Mouse (Mus musculus): Measurements from ENCODE around the gene Olfr204. TPM values are rescaled to one million over a fixed set of nuclear protein-coding genes. Genes with fewer than 3 reads are reported as not detected.
"Not testable (repeated sequence)": the region's sequence is repeated elsewhere in the genome, so short reads cannot be mapped to it uniquely, and the experiment has no call there.

Gene Olfr204
- total and polyA plus RNA-seq, 2 experiments from 2014 or later = not detected

DNA sequence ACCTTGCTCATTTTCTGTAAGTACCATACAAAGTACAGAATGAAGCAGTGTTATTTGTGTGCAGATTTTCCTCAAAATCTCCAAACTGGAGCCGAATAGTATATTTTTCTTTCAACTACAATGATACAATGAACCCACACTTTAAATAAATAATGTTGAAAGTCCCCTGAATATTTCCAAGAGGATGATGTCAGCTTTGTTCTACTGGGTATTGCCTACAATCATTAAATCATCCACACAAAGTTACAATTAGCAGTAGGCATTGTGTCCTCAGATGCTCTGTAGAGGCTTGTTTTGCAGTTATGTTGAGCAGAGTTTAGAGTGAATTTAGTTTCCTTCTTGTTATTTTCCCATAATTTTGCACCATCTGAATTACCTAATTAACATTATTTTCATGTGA is 31.4 kb downstream of the Olfr204 start, which contains the start of gene Olfr202:
Olfr202 (minus strand) TSS at position 101 of the 400 bp plus-strand sequence.
- ATAC-seq (ENCODE audit: low FRiP score) (no peak), DNase-seq (ENCODE audit: low spot score) (no peak)
- no peak for TF ChIP-seq CTCF (IDR thresholded peaks at IDR 0.05)
- 81% methylated on average over 1 of the region's 1 CpGs for WGBS
- Histone ChIP-seq H3K9ac (replicated peaks; ENCODE audit: low read length, poor library complexity, severe bottlenecking) (no peak within 1 kb of the TSS), H3K4me3 (ENCODE audit: low read depth, low read length) (no peak within 1 kb of the TSS), H3K36me3 (ENCODE audit: insufficient read depth, low read length) (no peaks in the 10 kb centered on the region), H3K27ac (ENCODE audit: low read depth, low read length) (no peak within 1 kb of the TSS), H3K27me3 (ENCODE audit: insufficient read depth, low read length) (no peaks in the 10 kb centered on the region), H3K4me1 (ENCODE audit: insufficient read depth, low read length) (no peaks in the 10 kb centered on the region), H3K4me2 (ENCODE audit: low read depth, low read length, poor library complexity, severe bottlenecking) (no peak within 1 kb of the TSS), H3K9me3 (ENCODE audit: low read length) (no peaks in the 10 kb centered on the region)

DNA sequence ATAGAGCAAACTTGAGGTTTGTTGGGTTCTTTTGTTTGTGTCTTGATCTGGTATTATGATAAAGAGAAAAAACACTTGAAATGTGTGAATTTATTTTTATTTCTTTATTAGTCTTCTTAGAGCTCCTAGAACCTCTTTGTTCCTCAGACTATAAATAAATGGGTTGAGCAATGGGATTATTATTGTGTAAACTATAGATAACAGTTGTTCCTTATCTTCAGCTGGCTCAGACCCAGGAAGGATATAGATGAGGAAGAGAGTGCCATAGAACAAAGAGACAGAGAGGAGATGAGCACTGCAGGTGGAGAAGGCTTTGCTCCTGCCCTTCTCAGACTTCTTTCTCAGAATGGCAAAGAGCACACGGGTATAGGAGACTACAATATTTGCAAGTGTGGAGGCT is 34.6 kb downstream of the Olfr204 start:
- 88% methylated on average over 1 of the region's 1 CpGs for WGBS
- DNase-seq (ENCODE audit: low spot score) = no peak
- H3K4me1 ChIP-seq (ENCODE audit: insufficient read depth, low read length) = no peaks in the 10 kb centered on the region

DNA sequence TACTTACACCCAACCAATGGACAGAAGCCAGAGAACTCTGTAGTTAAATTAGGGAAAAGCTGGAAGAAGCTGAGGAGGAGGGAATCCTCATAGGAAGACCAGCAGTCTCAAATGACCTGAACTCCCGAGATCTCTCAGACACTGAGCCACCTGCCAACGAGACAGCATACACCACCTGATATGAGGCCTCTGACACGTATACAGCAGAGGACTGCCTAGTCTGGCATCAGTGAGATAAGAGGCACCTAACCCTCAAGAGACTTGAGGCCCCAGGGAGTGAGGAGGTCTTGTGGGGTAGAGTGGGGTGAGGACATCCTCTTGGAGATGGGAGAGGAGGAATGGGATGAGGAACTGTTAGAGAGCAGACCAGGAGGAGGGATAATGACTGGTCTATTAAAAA is 37.5 kb downstream of the Olfr204 start:
- H3K4me1 ChIP-seq (ENCODE audit: insufficient read depth, low read length) = no peaks in the 10 kb centered on the region
- H3K9ac ChIP-seq (replicated peaks; ENCODE audit: low read length, poor library complexity, severe bottlenecking) = no peak overlapping the region
- no peak overlapping the region for H3K27ac ChIP-seq (ENCODE audit: low read depth, low read length)
- ATAC-seq (ENCODE audit: low FRiP score) (no peak), DNase-seq (ENCODE audit: low spot score) (no peak)
- no peaks in the 10 kb centered on the region for H3K9me3 ChIP-seq (ENCODE audit: low read length)
- TF ChIP-seq CTCF (IDR thresholded peaks at IDR 0.05) = no peak
- H3K36me3 ChIP-seq (ENCODE audit: insufficient read depth, low read length) = no peaks in the 10 kb centered on the region
- WGBS = 79% methylated on average over 3 of the region's 3 CpGs
- no peaks in the 10 kb centered on the region for H3K27me3 ChIP-seq (ENCODE audit: insufficient read depth, low read length)
- H3K4me2 ChIP-seq (ENCODE audit: low read depth, low read length, poor library complexity, severe bottlenecking) = no peak overlapping the region
- no peak overlapping the region for H3K4me3 ChIP-seq (ENCODE audit: low read depth, low read length)

More for the DNA sequence above, 34.6 kb downstream of the Olfr204 start:
- H3K27ac ChIP-seq (ENCODE audit: low read depth, low read length) = no peak overlapping the region
- no peaks in the 10 kb centered on the region for H3K27me3 ChIP-seq (ENCODE audit: insufficient read depth, low read length)
- H3K9me3 ChIP-seq (ENCODE audit: low read length) = no peaks in the 10 kb centered on the region
- H3K36me3 ChIP-seq (ENCODE audit: insufficient read depth, low read length) = no peaks in the 10 kb centered on the region
- no peak for TF ChIP-seq CTCF (IDR thresholded peaks at IDR 0.05)
- ATAC-seq (ENCODE audit: low FRiP score) = no peak
- H3K4me2 ChIP-seq (ENCODE audit: low read depth, low read length, poor library complexity, severe bottlenecking) = no peak overlapping the region
- H3K4me3 ChIP-seq (ENCODE audit: low read depth, low read length) = no peak overlapping the region
- no peak overlapping the region for H3K9ac ChIP-seq (replicated peaks; ENCODE audit: low read length, poor library complexity, severe bottlenecking)

DNA sequence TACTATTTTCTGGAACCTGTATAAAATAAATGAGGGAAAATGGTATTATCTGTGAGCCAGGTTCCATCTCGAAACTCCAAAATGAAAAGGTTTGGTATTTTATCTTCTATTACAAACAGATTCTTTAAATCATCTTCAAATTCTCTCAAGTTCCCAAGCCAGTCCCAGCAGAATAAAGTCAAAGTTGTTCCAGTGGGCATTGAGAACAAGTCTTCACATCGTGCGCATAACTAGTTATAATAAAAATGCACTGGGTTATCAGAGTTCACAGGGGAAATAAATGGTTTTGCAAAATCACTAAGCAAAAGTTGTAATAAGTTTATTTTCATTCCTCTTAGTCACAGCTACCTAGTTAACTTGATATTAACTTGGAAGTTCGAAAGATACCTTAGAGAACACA is 45.5 kb downstream of the Olfr204 start, which contains the start of gene Olfr201:
Olfr201 (minus strand) TSS at position 101 of the 400 bp plus-strand sequence.
- not testable (repeated sequence) for H3K27me3 ChIP-seq (ENCODE audit: insufficient read depth, low read length); ATAC-seq (ENCODE audit: low FRiP score); H3K9ac ChIP-seq (replicated peaks; ENCODE audit: low read length, poor library complexity, severe bottlenecking); H3K4me2 ChIP-seq (ENCODE audit: low read depth, low read length, poor library complexity, severe bottlenecking); H3K4me3 ChIP-seq (ENCODE audit: low read depth, low read length); H3K27ac ChIP-seq (ENCODE audit: low read depth, low read length); H3K9me3 ChIP-seq (ENCODE audit: low read length); H3K36me3 ChIP-seq (ENCODE audit: insufficient read depth, low read length); DNase-seq (ENCODE audit: low spot score); H3K4me1 ChIP-seq (ENCODE audit: insufficient read depth, low read length)
- WGBS = 87% methylated on average over 4 of the region's 4 CpGs

DNA sequence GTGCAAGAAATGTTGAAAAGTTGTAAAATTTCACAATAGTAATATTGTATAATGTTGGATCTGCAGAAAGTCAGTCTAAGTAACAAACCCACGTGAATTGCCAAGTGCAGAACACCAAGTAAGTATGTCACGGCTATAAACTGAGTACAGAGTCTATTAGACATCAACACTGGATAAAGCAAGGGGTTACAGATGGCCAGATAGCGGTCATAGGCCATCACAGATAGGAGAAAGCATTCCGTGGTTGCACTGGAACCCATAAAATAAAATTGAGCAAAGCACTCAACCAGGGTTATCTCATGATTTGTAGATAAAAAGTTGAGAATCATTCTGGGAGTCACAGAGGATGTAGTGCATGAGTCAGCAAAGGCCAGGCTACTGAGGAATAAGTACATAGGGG is 49.0 kb downstream of the Olfr204 start:
- H3K4me3 ChIP-seq (ENCODE audit: low read depth, low read length); H3K4me2 ChIP-seq (ENCODE audit: low read depth, low read length, poor library complexity, severe bottlenecking); H3K9me3 ChIP-seq (ENCODE audit: low read length); H3K27me3 ChIP-seq (ENCODE audit: insufficient read depth, low read length); H3K9ac ChIP-seq (replicated peaks; ENCODE audit: low read length, poor library complexity, severe bottlenecking); DNase-seq (ENCODE audit: low spot score); ATAC-seq (ENCODE audit: low FRiP score); H3K36me3 ChIP-seq (ENCODE audit: insufficient read depth, low read length); H3K27ac ChIP-seq (ENCODE audit: low read depth, low read length); H3K4me1 ChIP-seq (ENCODE audit: insufficient read depth, low read length): not testable (repeated sequence)
- WGBS = 80% methylated on average over 4 of the region's 4 CpGs

Other genes with a start within 250 kb of the Olfr204 start
- not detected in 2 replicates for gene Olfr190, start 240.2 kb downstream of the Olfr204 start, total RNA-seq (2014; rRNA removed)
- gene Olfr190, start 240.2 kb downstream of the Olfr204 start, polyA plus RNA-seq (2015; fragmentation: Nextera tagmentation; extraction: Ambion mirVana) = not detected in 2 replicates
- not detected in 2 replicates for gene Olfr191, start 228.4 kb downstream of the Olfr204 start, total RNA-seq (2014; rRNA removed)
- gene Olfr191, start 228.4 kb downstream of the Olfr204 start, polyA plus RNA-seq (2015; fragmentation: Nextera tagmentation; extraction: Ambion mirVana) = not detected in 2 replicates
- not detected in 2 replicates for gene Olfr193, start 206.4 kb downstream of the Olfr204 start, total RNA-seq (2014; rRNA removed)
- gene Olfr193, start 206.4 kb downstream of the Olfr204 start, polyA plus RNA-seq (2015; fragmentation: Nextera tagmentation; extraction: Ambion mirVana) = not detected in 2 replicates
- not detected in 2 replicates for gene Olfr194, start 197.2 kb downstream of the Olfr204 start, total RNA-seq (2014; rRNA removed)
- not detected in 2 replicates for gene Olfr194, start 197.2 kb downstream of the Olfr204 start, polyA plus RNA-seq (2015; fragmentation: Nextera tagmentation; extraction: Ambion mirVana)
- gene Olfr195, start 171.2 kb downstream of the Olfr204 start, total RNA-seq (2014; rRNA removed) = not detected in 2 replicates
- gene Olfr195, start 171.2 kb downstream of the Olfr204 start, polyA plus RNA-seq (2015; fragmentation: Nextera tagmentation; extraction: Ambion mirVana) = not detected in 2 replicates
- not detected in 2 replicates for gene Olfr196, start 147.8 kb downstream of the Olfr204 start, total RNA-seq (2014; rRNA removed)
- gene Olfr196, start 147.8 kb downstream of the Olfr204 start, polyA plus RNA-seq (2015; fragmentation: Nextera tagmentation; extraction: Ambion mirVana) = not detected in 2 replicates
- not detected in 2 replicates for gene Olfr198, start 114.7 kb downstream of the Olfr204 start, total RNA-seq (2014; rRNA removed)
- gene Olfr198, start 114.7 kb downstream of the Olfr204 start, polyA plus RNA-seq (2015; fragmentation: Nextera tagmentation; extraction: Ambion mirVana) = not detected in 2 replicates
- not detected in 2 replicates for gene Olfr199, start 98.5 kb downstream of the Olfr204 start, total RNA-seq (2014; rRNA removed)
- not detected in 2 replicates for gene Olfr199, start 98.5 kb downstream of the Olfr204 start, polyA plus RNA-seq (2015; fragmentation: Nextera tagmentation; extraction: Ambion mirVana)
- not detected in 2 replicates for gene Olfr201, start 45.6 kb downstream of the Olfr204 start, total RNA-seq (2014; rRNA removed)
- not detected in 2 replicates for gene Olfr201, start 45.6 kb downstream of the Olfr204 start, polyA plus RNA-seq (2015; fragmentation: Nextera tagmentation; extraction: Ambion mirVana)
- not detected in 2 replicates for gene Olfr202, start 31.5 kb downstream of the Olfr204 start, total RNA-seq (2014; rRNA removed)
- not detected in 2 replicates for gene Olfr202, start 31.5 kb downstream of the Olfr204 start, polyA plus RNA-seq (2015; fragmentation: Nextera tagmentation; extraction: Ambion mirVana)
- not detected in 2 replicates for gene Olfr203, start 19.4 kb downstream of the Olfr204 start, total RNA-seq (2014; rRNA removed)
- not detected in 2 replicates for gene Olfr203, start 19.4 kb downstream of the Olfr204 start, polyA plus RNA-seq (2015; fragmentation: Nextera tagmentation; extraction: Ambion mirVana)
- gene Olfr205, start 12.9 kb upstream of the Olfr204 start, total RNA-seq (2014; rRNA removed) = not detected in 2 replicates
- not detected in 2 replicates for gene Olfr205, start 12.9 kb upstream of the Olfr204 start, polyA plus RNA-seq (2015; fragmentation: Nextera tagmentation; extraction: Ambion mirVana)
- not detected in 2 replicates for gene Olfr206, start 31.0 kb upstream of the Olfr204 start, total RNA-seq (2014; rRNA removed)
- not detected in 2 replicates for gene Olfr206, start 31.0 kb upstream of the Olfr204 start, polyA plus RNA-seq (2015; fragmentation: Nextera tagmentation; extraction: Ambion mirVana)
- not detected in 2 replicates for gene Olfr209, start 45.7 kb upstream of the Olfr204 start, total RNA-seq (2014; rRNA removed)
- gene Olfr209, start 45.7 kb upstream of the Olfr204 start, polyA plus RNA-seq (2015; fragmentation: Nextera tagmentation; extraction: Ambion mirVana) = not detected in 2 replicates
- gene Gabrr3, start 89.1 kb upstream of the Olfr204 start, total RNA-seq (2014; rRNA removed) = 0.14 and 0.16 TPM in 2 replicates
- gene Gabrr3, start 89.1 kb upstream of the Olfr204 start, polyA plus RNA-seq (2015; fragmentation: Nextera tagmentation; extraction: Ambion mirVana) = not detected in 2 replicates
- gene Riox2, start 153.5 kb upstream of the Olfr204 start, total RNA-seq (2014; rRNA removed) = 5.1 and 8.6 TPM in 2 replicates
- 11.1 and 11.2 TPM in 2 replicates for gene Riox2, start 153.5 kb upstream of the Olfr204 start, polyA plus RNA-seq (2015; fragmentation: Nextera tagmentation; extraction: Ambion mirVana)